Mouse (Mus musculus) adrenal gland, postnatal 36 days (tissue): ENCODE measurements at regions not wholly inside any gene's neighbourhood (a gene's known extent, or its start where the extent isn't known, plus 50 kb on each side); places are given as distances from the start of the nearest gene placed in this dataset.
A peak's percentile ranks its signal among the peaks of the same experiment; 100 is the strongest.
"Not testable (repeated sequence)": the region's sequence is repeated elsewhere in the genome, so short reads cannot be mapped to it uniquely, and the experiment has no call there.

Experiments
- DNase-seq, 2 experiments: peaks; one replicate each; pipeline ENCODE4 v3.0.0; 2021; ENCODE audit warnings: mixed read lengths in 1 of 2

GRCm38 (mm10) chr10:70866737-70867136 is 211.0 kb upstream of the Phyhipl start:
- DNase-seq: no peak

GRCm38 (mm10) chr10:70864650-70865049 is 208.9 kb upstream of the Phyhipl start:
- DNase-seq: no peak

GRCm38 (mm10) chr10:70862022-70862335 is 206.2 kb upstream of the Phyhipl start:
- DNase-seq: no peak

GRCm38 (mm10) chr10:70861131-70862021 is 205.6 kb upstream of the Phyhipl start:
- no peak for DNase-seq

GRCm38 (mm10) chr10:70857155-70857820 is 201.5 kb upstream of the Phyhipl start:
- peak in 1 of 2 experiments; percentile 18 for DNase-seq

- peak; percentile 36 to 40 for DNase-seq
These were observed 200.2 kb upstream of the Phyhipl start for GRCm38 (mm10) chr10:70855948-70856347.

- DNase-seq: no peak
These were observed 197.8 kb upstream of the Phyhipl start for GRCm38 (mm10) chr10:70853614-70854013.

- DNase-seq: no peak
These were observed 192.4 kb upstream of the Phyhipl start for GRCm38 (mm10) chr10:70848141-70848540.

GRCm38 (mm10) chr10:70847341-70847882 is 191.6 kb upstream of the Phyhipl start:
- DNase-seq: no peak

GRCm38 (mm10) chr10:70846281-70847168 is 190.8 kb upstream of the Phyhipl start:
- DNase-seq: no peak

- no peak for DNase-seq
These were observed 188.1 kb upstream of the Phyhipl start for GRCm38 (mm10) chr10:70843848-70844247.

- no peak for DNase-seq
These were observed 186.5 kb upstream of the Phyhipl start for GRCm38 (mm10) chr10:70842176-70842838.

- DNase-seq: not testable (repeated sequence)
These were observed 185.4 kb upstream of the Phyhipl start for GRCm38 (mm10) chr10:70841179-70841578.

GRCm38 (mm10) chr10:70838147-70838546 is 182.4 kb upstream of the Phyhipl start:
- DNase-seq: no peak

- DNase-seq: no peak
These were observed 181.6 kb upstream of the Phyhipl start for GRCm38 (mm10) chr10:70837326-70837725.

GRCm38 (mm10) chr10:70832616-70833015 is 176.9 kb upstream of the Phyhipl start:
- no peak for DNase-seq

GRCm38 (mm10) chr10:70828217-70828616 is 172.5 kb upstream of the Phyhipl start:
- no peak for DNase-seq

GRCm38 (mm10) chr10:70827522-70827921 is 171.8 kb upstream of the Phyhipl start:
- DNase-seq: not testable (repeated sequence)

GRCm38 (mm10) chr10:70826706-70827105 is 170.9 kb upstream of the Phyhipl start:
- no peak for DNase-seq

GRCm38 (mm10) chr10:70825451-70825850 is 169.7 kb upstream of the Phyhipl start:
- no peak for DNase-seq

GRCm38 (mm10) chr10:70824461-70824860 is 168.7 kb upstream of the Phyhipl start:
- DNase-seq: no peak

- DNase-seq: no peak
These were observed 164.2 kb upstream of the Phyhipl start for GRCm38 (mm10) chr10:70819951-70820350.
